In genomic region chr4:117872471-117872886, GRCm38 (mm10) we compare ENCODE assay signal across 8 mouse cellular contexts. TPM values are rescaled to one million over a fixed set of nuclear protein-coding genes. Genes with fewer than 3 reads are reported as not detected.
DNase-seq lines count a peak whose midpoint lies in the region; ATAC-seq lines count a peak whose summit lies in the region.

TSS of gene Ccdc24 (minus strand) at chr4:117872557.

- no peak for DNase-seq in heart, adult 11 months
- DNase-seq in retina, embryonic 14.5 days (ENCODE audit: low spot score): peak; percentile 58
- DNase-seq in frontal cortex, postnatal 36 days (ENCODE audit: low spot score in 2 of 2): no peak
- no peak for DNase-seq in T-cell, adult 2 months (ENCODE audit: low spot score)
- no peak for DNase-seq in urinary bladder, postnatal 25 days (ENCODE audit: low spot score)

- no peaks in the 10 kb centered on the region for H3K9me3 ChIP-seq in heart, embryonic 16.5 days (replicated peaks; ENCODE audit: control insufficient read depth, low read length)
- no peaks in the 10 kb centered on the region for H3K9me3 ChIP-seq in hindbrain, embryonic 15.5 days
- H3K9me3 ChIP-seq in liver, embryonic 12.5 days (replicated peaks): no peaks in the 10 kb centered on the region

- H3K36me3 ChIP-seq in heart, embryonic 16.5 days (ENCODE audit: control insufficient read depth, insufficient read depth): peaks cover 4% of the 10 kb centered on the region; the same call in 1 of the 2 replicates
- peaks cover 33% of the 10 kb centered on the region for H3K36me3 ChIP-seq in hindbrain, embryonic 15.5 days
- H3K36me3 ChIP-seq in liver, embryonic 12.5 days: peaks cover 41% of the 10 kb centered on the region

- peaks cover 9% of the 10 kb centered on the region for H3K27me3 ChIP-seq in heart, embryonic 16.5 days (ENCODE audit: control insufficient read depth, insufficient read depth, low read length)
- no peaks in the 10 kb centered on the region for H3K27me3 ChIP-seq in hindbrain, embryonic 15.5 days
- H3K27me3 ChIP-seq in liver, embryonic 12.5 days (replicated peaks): peaks cover 6% of the 10 kb centered on the region; the same call in 1 of the 2 replicates

- WGBS in heart, embryonic 16.5 days: 14% methylated on average over 14 of the region's 14 CpGs
- 5% methylated on average over 14 of the region's 14 CpGs for WGBS in hindbrain, embryonic 15.5 days
- 20% methylated on average over 14 of the region's 14 CpGs for WGBS in liver, embryonic 12.5 days (ENCODE audit: insufficient replicate concordance)

- peak within 1 kb of the TSS; percentile 68 for H3K4me2 ChIP-seq in heart, embryonic 16.5 days (ENCODE audit: low read depth, low read length)
- peak within 1 kb of the TSS; percentile 36 for H3K4me2 ChIP-seq in hindbrain, embryonic 15.5 days
- H3K4me2 ChIP-seq in liver, embryonic 12.5 days: peak within 1 kb of the TSS; percentile 75

- H3K4me3 ChIP-seq in heart, embryonic 16.5 days (ENCODE audit: low read length): peak within 1 kb of the TSS; percentile 31
- no peak within 1 kb of the TSS for H3K4me3 ChIP-seq in hindbrain, embryonic 15.5 days
- H3K4me3 ChIP-seq in liver, embryonic 12.5 days: peak within 1 kb of the TSS; percentile 46

- H3K4me1 ChIP-seq in heart, embryonic 16.5 days (ENCODE audit: control insufficient read depth, insufficient read depth, low read length): peaks cover 5% of the 10 kb centered on the region
- H3K4me1 ChIP-seq in hindbrain, embryonic 15.5 days (replicated peaks): peaks cover 15% of the 10 kb centered on the region; the same call in 1 of the 2 replicates
- H3K4me1 ChIP-seq in liver, embryonic 12.5 days: peaks cover 62% of the 10 kb centered on the region

- ATAC-seq in heart, embryonic 16.5 days (replicated peaks; ENCODE audit: extremely low read depth, insufficient read depth, low FRiP score): no peak; the same call in 1 of the 2 replicates
- no peak for ATAC-seq in hindbrain, embryonic 15.5 days (ENCODE audit: low FRiP score, low read depth)
- peak; percentile 46 for ATAC-seq in liver, embryonic 12.5 days

- H3K9ac ChIP-seq in heart, embryonic 16.5 days (ENCODE audit: low read length): peak within 1 kb of the TSS; percentile 58
- no peak within 1 kb of the TSS for H3K9ac ChIP-seq in hindbrain, embryonic 15.5 days
- peak within 1 kb of the TSS; percentile 51 for H3K9ac ChIP-seq in liver, embryonic 12.5 days

- H3K27ac ChIP-seq in heart, embryonic 16.5 days (ENCODE audit: low read length): no peak within 1 kb of the TSS
- H3K27ac ChIP-seq in hindbrain, embryonic 15.5 days (replicated peaks): no peak within 1 kb of the TSS
- H3K27ac ChIP-seq in liver, embryonic 12.5 days: peak within 1 kb of the TSS; percentile 64

RNA-seq across cellular contexts. Expression of gene Ccdc24, which starts in this region (rescaled TPM):
- polyA plus RNA-seq in heart, embryonic 16.5 days (2015; fragmentation: Nextera tagmentation; extraction: Ambion mirVana): 0.51 and 0.55 TPM in 2 replicates
- polyA plus RNA-seq in hindbrain, embryonic 15.5 days (2015; fragmentation: Nextera tagmentation; extraction: Ambion mirVana): 2.5 and 3.3 TPM in 2 replicates
- polyA plus RNA-seq in liver, embryonic 12.5 days (2016; fragmentation: Nextera tagmentation; extraction: Ambion mirVana): 1.7 and 2.0 TPM in 2 replicates
